Mouse (Mus musculus): Measurements from ENCODE around the gene 1810024B03Rik. TPM values are rescaled to one million over a fixed set of nuclear protein-coding genes. Genes with fewer than 3 reads are reported as not detected.

The 1810024B03Rik gene
- polyA plus RNA-seq, 1 experiment from 2014 or later, result 1.8 TPM

Other genes with a start within 250 kb of the 1810024B03Rik start
- gene Ap4e1, start 199.6 kb downstream of the 1810024B03Rik start, polyA plus RNA-seq (2014; fragmentation: Nextera tagmentation; extraction: Ambion mirVana), result 7.9 and 9.3 TPM in 2 replicates
- gene Blvra, start 137.6 kb downstream of the 1810024B03Rik start, polyA plus RNA-seq (2014; fragmentation: Nextera tagmentation; extraction: Ambion mirVana), result 41.5 and 43.4 TPM in 2 replicates
- gene Ncaph, start 74.3 kb downstream of the 1810024B03Rik start, polyA plus RNA-seq (2014; fragmentation: Nextera tagmentation; extraction: Ambion mirVana), result 62.6 and 65.2 TPM in 2 replicates
- gene Itpripl1, start 64.8 kb downstream of the 1810024B03Rik start, polyA plus RNA-seq (2014; fragmentation: Nextera tagmentation; extraction: Ambion mirVana), result 11.2 TPM in 2 replicates
- gene Snrnp200, start 106 bp upstream of the 1810024B03Rik start, polyA plus RNA-seq (2014; fragmentation: Nextera tagmentation; extraction: Ambion mirVana), result 50.5 and 52.9 TPM in 2 replicates
- 52.8 and 53.7 TPM in 2 replicates for gene Ciao1, start 39.5 kb upstream of the 1810024B03Rik start, polyA plus RNA-seq (2014; fragmentation: Nextera tagmentation; extraction: Ambion mirVana)
- gene Tmem127, start 39.6 kb upstream of the 1810024B03Rik start, polyA plus RNA-seq (2014; fragmentation: Nextera tagmentation; extraction: Ambion mirVana), result 13.7 and 18.6 TPM in 2 replicates
- 101 and 103 TPM in 2 replicates for gene Stard7, start 61.9 kb upstream of the 1810024B03Rik start, polyA plus RNA-seq (2014; fragmentation: Nextera tagmentation; extraction: Ambion mirVana)
- gene Dusp2, start 127.9 kb upstream of the 1810024B03Rik start, polyA plus RNA-seq (2014; fragmentation: Nextera tagmentation; extraction: Ambion mirVana), result 17.4 and 18.3 TPM in 2 replicates
- gene Astl, start 130.4 kb upstream of the 1810024B03Rik start, polyA plus RNA-seq (2014; fragmentation: Nextera tagmentation; extraction: Ambion mirVana), result not detected in 2 replicates
- 10.2 and 12.0 TPM in 2 replicates for gene Adra2b, start 154.9 kb upstream of the 1810024B03Rik start, polyA plus RNA-seq (2014; fragmentation: Nextera tagmentation; extraction: Ambion mirVana)
- gene Gpat2, start 216.9 kb upstream of the 1810024B03Rik start, polyA plus RNA-seq (2014; fragmentation: Nextera tagmentation; extraction: Ambion mirVana), result 0.30 and 0.34 TPM in 2 replicates
- gene Fahd2a, start 236.3 kb upstream of the 1810024B03Rik start, polyA plus RNA-seq (2014; fragmentation: Nextera tagmentation; extraction: Ambion mirVana), result 30.3 and 30.6 TPM in 2 replicates